Mouse (Mus musculus): Measurements from ENCODE around the gene Parvg. TPM values are rescaled to one million over a fixed set of nuclear protein-coding genes. Genes with fewer than 3 reads are reported as not detected.
"Not testable (repeated sequence)": the region's sequence is repeated elsewhere in the genome, so short reads cannot be mapped to it uniquely, and the experiment has no call there.

Parvg gene
- polyA plus RNA-seq, 1 experiment from 2014 or later: 1.4 TPM

DNA sequence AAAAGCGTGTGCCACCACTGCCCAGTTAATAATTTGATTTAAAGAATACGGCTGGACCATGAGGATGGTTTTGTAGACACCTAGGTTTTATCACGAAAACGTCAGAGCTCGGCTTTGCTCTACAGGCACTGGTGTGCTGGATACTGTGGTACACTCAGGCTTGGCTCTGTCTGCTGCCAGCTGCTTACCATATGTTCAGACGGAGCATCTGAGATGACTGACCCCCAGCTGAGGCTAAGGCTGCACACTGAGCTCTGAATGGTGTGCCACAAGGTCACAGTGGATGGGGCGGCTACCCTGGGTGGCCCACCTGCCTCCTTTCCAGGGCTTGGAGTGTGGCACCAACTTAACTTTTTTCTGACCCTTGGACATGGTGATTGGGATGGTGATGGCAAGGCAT is 38.4 kb upstream of the Parvg start:
- Histone ChIP-seq H3K9me3 (ENCODE audit: control insufficient read depth, low read length) (no peaks in the 10 kb centered on the region; the same call in 1 of the 2 replicates), H3K4me1 (ENCODE audit: control insufficient read depth, insufficient read depth, low read depth, low read length) (peaks cover 2% of the 10 kb centered on the region; the same call in 1 of the 2 replicates), H3K27me3 (replicated peaks; ENCODE audit: control insufficient read depth, insufficient read depth, low read length) (no peaks in the 10 kb centered on the region), H3K9ac (ENCODE audit: low read depth, low read length) (no peak overlapping the region), H3K4me3 (ENCODE audit: low read length) (no peak overlapping the region), H3K4me2 (ENCODE audit: low read length) (no peak overlapping the region), H3K36me3 (ENCODE audit: control insufficient read depth, insufficient read depth, low read length) (no peaks in the 10 kb centered on the region), H3K27ac (ENCODE audit: low read depth, low read length) (no peak overlapping the region)
- 65% methylated on average over 7 of the region's 7 CpGs for WGBS
- ATAC-seq: no peak

DNA sequence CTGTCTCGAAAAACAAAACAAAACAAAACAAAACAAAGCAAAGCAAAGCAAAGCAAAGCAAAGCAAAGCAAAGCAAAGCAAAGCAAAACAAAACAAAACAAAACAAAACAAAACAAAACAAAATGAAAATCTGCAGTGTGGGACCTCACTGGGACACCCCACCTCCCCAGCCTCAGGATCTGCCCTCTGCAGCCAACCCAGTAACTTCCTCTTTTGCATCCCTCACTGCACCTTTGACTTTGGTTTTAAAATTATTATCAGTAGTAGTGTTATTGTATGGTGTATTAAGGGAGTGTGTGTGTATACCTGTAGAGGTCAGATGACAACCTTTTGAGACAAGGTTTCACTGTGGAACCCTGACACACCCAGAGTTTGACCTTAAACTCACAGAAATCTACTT is 34.9 kb upstream of the Parvg start:
- WGBS: 72% methylated on average over 1 of the region's 1 CpGs
- H3K36me3 ChIP-seq (ENCODE audit: control insufficient read depth, insufficient read depth, low read length); H3K27me3 ChIP-seq (replicated peaks; ENCODE audit: control insufficient read depth, insufficient read depth, low read length); H3K4me3 ChIP-seq (ENCODE audit: low read length); H3K9me3 ChIP-seq (ENCODE audit: control insufficient read depth, low read length); H3K4me1 ChIP-seq (ENCODE audit: control insufficient read depth, insufficient read depth, low read depth, low read length); H3K9ac ChIP-seq (ENCODE audit: low read depth, low read length); H3K4me2 ChIP-seq (ENCODE audit: low read length); ATAC-seq; H3K27ac ChIP-seq (ENCODE audit: low read depth, low read length): not testable (repeated sequence)

DNA sequence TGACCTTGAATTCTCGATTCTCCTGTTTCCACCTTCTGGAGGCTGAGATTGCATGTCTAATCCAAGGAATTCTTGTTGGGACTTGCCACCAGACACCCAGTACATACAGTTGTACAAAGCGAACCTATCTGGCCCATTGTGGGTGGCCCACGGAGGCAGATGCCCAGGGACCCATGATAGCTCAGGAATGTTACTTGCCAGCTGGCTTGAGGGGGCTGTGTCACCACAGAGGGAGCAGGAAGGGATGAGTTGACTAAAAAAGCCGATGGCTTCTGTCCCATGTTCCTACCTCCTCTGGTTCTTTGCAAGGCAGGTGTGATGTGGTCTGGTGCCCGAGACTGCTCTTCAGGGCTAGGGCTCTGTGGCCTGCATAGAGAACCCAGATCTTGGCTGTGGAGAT is 32.7 kb upstream of the Parvg start:
- no peak overlapping the region for H3K4me2 ChIP-seq (ENCODE audit: low read length)
- ATAC-seq: no peak
- H3K27me3 ChIP-seq (replicated peaks; ENCODE audit: control insufficient read depth, insufficient read depth, low read length): no peaks in the 10 kb centered on the region
- H3K27ac ChIP-seq (ENCODE audit: low read depth, low read length): no peak overlapping the region
- no peak overlapping the region for H3K4me3 ChIP-seq (ENCODE audit: low read length)
- no peaks in the 10 kb centered on the region for H3K36me3 ChIP-seq (ENCODE audit: control insufficient read depth, insufficient read depth, low read length)
- no peak overlapping the region for H3K9ac ChIP-seq (ENCODE audit: low read depth, low read length)
- WGBS: 91% methylated on average over 5 of the region's 5 CpGs
- H3K9me3 ChIP-seq (ENCODE audit: control insufficient read depth, low read length): no peaks in the 10 kb centered on the region
- peaks cover 2% of the 10 kb centered on the region; the same call in 1 of the 2 replicates for H3K4me1 ChIP-seq (ENCODE audit: control insufficient read depth, insufficient read depth, low read depth, low read length)

DNA sequence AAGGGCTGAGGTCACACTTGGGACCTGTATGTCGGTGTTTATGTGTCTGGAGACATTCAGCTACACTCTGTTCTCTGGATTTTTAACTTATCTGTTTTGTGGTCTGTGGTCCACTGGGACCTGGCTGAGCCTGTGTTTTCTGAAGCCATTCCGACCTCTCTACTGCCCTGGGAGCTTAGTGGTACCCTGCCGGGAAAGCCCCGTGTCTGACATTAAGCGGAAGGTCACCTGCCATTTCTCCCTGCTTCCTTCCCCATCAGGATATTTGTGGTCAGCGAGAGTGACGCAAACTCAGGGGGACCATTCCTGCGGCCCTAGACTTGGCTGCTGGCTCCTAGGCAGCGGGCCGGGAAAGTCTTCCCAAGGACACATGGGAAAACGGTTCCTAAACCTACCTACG is 30.2 kb upstream of the Parvg start:
- no peaks in the 10 kb centered on the region for H3K27me3 ChIP-seq (replicated peaks; ENCODE audit: control insufficient read depth, insufficient read depth, low read length)
- WGBS: 78% methylated on average over 12 of the region's 12 CpGs
- no peak overlapping the region for H3K27ac ChIP-seq (ENCODE audit: low read depth, low read length)
- no peaks in the 10 kb centered on the region for H3K9me3 ChIP-seq (ENCODE audit: control insufficient read depth, low read length)
- no peak overlapping the region for H3K9ac ChIP-seq (ENCODE audit: low read depth, low read length)
- H3K36me3 ChIP-seq (ENCODE audit: control insufficient read depth, insufficient read depth, low read length): no peaks in the 10 kb centered on the region
- H3K4me2 ChIP-seq (ENCODE audit: low read length): no peak overlapping the region
- H3K4me1 ChIP-seq (ENCODE audit: control insufficient read depth, insufficient read depth, low read depth, low read length): peaks cover 4% of the 10 kb centered on the region
- H3K4me3 ChIP-seq (ENCODE audit: low read length): no peak overlapping the region
- no peak for ATAC-seq

- WGBS: 54% methylated on average over 9 of the region's 9 CpGs
These were observed 29.4 kb upstream of the Parvg start for GRCm38 (mm10) chr15:84294391-84294790.

DNA sequence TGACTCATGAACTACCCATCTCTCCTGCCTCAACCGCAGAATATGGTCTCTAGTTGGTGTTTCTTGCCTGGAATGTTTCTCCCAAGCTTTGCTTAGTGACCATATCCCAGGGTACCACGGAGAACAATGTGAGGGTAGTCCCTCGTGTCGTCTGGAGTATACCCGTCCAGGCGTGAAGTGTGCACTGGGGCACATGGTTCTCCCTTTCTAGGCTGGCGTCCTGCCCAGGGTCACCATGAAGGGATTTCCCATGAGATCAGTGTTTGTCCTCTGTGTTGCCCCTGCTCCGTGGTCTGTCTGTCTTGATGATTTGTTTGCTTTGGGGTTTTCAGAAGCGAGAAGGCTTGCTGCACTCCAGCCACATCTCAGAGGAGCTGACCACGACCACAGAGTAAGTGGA is 28.6 kb upstream of the Parvg start:
- no peak for ATAC-seq
- WGBS: 62% methylated on average over 10 of the region's 10 CpGs
- no peak overlapping the region for H3K9ac ChIP-seq (ENCODE audit: low read depth, low read length)
- no peaks in the 10 kb centered on the region for H3K9me3 ChIP-seq (ENCODE audit: control insufficient read depth, low read length)
- H3K4me1 ChIP-seq (ENCODE audit: control insufficient read depth, insufficient read depth, low read depth, low read length): peaks cover 20% of the 10 kb centered on the region
- H3K27ac ChIP-seq (ENCODE audit: low read depth, low read length): no peak overlapping the region
- no peak overlapping the region for H3K4me2 ChIP-seq (ENCODE audit: low read length)
- no peak overlapping the region for H3K4me3 ChIP-seq (ENCODE audit: low read length)
- H3K27me3 ChIP-seq (replicated peaks; ENCODE audit: control insufficient read depth, insufficient read depth, low read length): no peaks in the 10 kb centered on the region
- H3K36me3 ChIP-seq (ENCODE audit: control insufficient read depth, insufficient read depth, low read length): no peaks in the 10 kb centered on the region

More at GRCm38 (mm10) chr15:84294391-84294790, 29.4 kb upstream of the Parvg start:
- Histone ChIP-seq H3K4me2 (ENCODE audit: low read length) (no peak overlapping the region), H3K27me3 (replicated peaks; ENCODE audit: control insufficient read depth, insufficient read depth, low read length) (no peaks in the 10 kb centered on the region), H3K9me3 (ENCODE audit: control insufficient read depth, low read length) (no peaks in the 10 kb centered on the region), H3K36me3 (ENCODE audit: control insufficient read depth, insufficient read depth, low read length) (no peaks in the 10 kb centered on the region), H3K9ac (ENCODE audit: low read depth, low read length) (no peak overlapping the region), H3K4me1 (ENCODE audit: control insufficient read depth, insufficient read depth, low read depth, low read length) (peaks cover 12% of the 10 kb centered on the region), H3K4me3 (ENCODE audit: low read length) (no peak overlapping the region), H3K27ac (ENCODE audit: low read depth, low read length) (no peak overlapping the region)
- no peak for ATAC-seq

DNA sequence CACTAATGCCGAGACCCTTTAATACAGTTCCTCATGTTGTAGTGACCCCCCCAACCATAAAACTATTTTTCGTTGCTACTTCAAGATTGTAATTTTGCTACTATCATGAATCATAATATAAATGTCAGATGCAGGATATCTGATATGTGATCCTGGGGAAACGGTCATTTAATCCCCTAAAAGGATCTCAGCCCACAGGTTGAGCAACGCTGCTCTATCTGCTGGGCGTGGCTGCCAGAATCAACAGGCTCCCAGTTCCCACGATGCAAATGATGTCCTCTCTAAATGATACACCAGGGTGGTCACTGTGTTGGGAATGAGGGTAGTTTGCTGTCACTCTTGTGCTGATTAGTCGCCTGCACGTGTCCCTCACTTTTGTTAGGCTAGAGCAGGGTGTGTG is 26.4 kb upstream of the Parvg start:
- Histone ChIP-seq H3K4me2 (ENCODE audit: low read length) (no peak overlapping the region), H3K9me3 (ENCODE audit: control insufficient read depth, low read length) (no peaks in the 10 kb centered on the region), H3K4me1 (ENCODE audit: control insufficient read depth, insufficient read depth, low read depth, low read length) (peaks cover 38% of the 10 kb centered on the region), H3K4me3 (ENCODE audit: low read length) (no peak overlapping the region), H3K36me3 (ENCODE audit: control insufficient read depth, insufficient read depth, low read length) (no peaks in the 10 kb centered on the region), H3K9ac (ENCODE audit: low read depth, low read length) (no peak overlapping the region), H3K27ac (ENCODE audit: low read depth, low read length) (no peak overlapping the region), H3K27me3 (replicated peaks; ENCODE audit: control insufficient read depth, insufficient read depth, low read length) (no peaks in the 10 kb centered on the region)
- ATAC-seq: no peak
- 70% methylated on average over 8 of the region's 8 CpGs for WGBS

DNA sequence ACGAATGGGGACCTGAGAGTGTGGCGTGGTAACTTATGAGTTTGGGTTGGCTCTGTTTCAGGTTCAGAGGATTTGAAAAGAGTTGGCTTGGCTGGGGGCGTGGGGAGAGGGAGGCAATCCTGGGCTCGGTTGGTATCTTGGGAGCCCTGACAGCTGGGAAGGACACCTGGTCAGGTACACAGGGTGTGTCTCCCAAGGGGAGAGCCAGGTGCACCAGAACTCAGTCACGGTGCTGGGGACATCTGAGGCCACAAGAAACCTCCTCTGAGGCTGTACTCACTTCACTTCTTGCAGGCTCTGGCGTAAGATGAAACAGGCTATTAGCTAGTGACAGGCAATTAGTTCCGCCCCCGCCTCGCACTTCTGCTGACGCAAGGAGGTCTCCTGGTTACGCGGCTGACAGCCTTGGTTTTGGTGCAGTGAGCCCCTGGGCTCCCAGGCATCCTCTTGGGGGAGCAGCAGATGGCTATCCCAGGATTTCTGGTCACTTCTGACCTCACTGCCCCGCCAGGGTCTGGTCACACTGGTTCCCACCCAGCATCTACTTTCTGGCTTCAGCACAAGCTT is 24.9 kb upstream of the Parvg start:
- ATAC-seq: peak; percentile 41
- Histone ChIP-seq H3K4me1 (ENCODE audit: control insufficient read depth, insufficient read depth, low read depth, low read length) (peaks cover 47% of the 10 kb centered on the region), H3K9ac (ENCODE audit: low read depth, low read length) (peak overlapping the region; percentile 9), H3K27ac (ENCODE audit: low read depth, low read length) (0 out of 2 replicates have a peak overlapping the region, but pooled peaks have one; percentile 36), H3K9me3 (ENCODE audit: control insufficient read depth, low read length) (no peaks in the 10 kb centered on the region), H3K36me3 (ENCODE audit: control insufficient read depth, insufficient read depth, low read length) (no peaks in the 10 kb centered on the region), H3K4me2 (ENCODE audit: low read length) (peak overlapping the region; percentile 27), H3K4me3 (ENCODE audit: low read length) (no peak overlapping the region), H3K27me3 (replicated peaks; ENCODE audit: control insufficient read depth, insufficient read depth, low read length) (no peaks in the 10 kb centered on the region)
- 7% methylated on average over 13 of the region's 13 CpGs for WGBS

DNA sequence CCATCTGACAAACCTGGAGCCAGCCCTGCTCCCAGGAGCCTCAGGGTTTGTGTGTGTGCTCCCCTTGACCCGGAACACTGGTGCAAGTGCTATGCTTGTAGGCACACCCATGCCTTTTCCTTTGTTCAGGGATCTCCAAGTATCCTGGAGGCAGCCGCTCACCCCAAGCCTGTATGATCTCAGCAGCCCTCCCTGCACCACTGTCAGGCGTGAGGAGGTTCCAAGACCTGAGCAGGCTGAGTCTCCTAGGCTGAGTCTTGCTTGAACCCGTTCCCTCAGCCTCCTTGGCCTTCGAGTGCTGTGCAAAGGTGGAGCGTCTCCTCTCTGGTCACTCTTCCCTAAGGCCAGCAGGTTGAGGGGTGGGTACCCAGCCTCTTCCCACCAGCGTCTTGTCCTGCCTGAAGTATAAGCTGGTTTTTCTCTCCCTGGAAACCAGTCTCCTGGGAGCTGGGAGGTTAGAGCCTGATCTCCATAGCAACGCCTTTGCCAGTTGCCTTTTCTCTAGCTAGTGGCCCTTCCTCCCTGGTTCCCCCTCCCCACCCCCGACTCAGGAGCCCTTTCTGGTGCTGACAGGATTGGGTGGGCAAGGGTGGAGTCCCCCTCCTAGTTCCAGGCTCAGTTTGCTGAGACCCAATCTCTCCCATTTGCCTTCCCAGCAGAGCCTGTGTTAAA is 24.0 kb upstream of the Parvg start:
- H3K4me2 ChIP-seq (ENCODE audit: low read length): no peak overlapping the region; the same call in 1 of the 2 replicates
- peak overlapping the region; percentile 65 for H3K27ac ChIP-seq (ENCODE audit: low read depth, low read length)
- H3K4me3 ChIP-seq (ENCODE audit: low read length): no peak overlapping the region
- peak overlapping the region; percentile 42 for H3K9ac ChIP-seq (ENCODE audit: low read depth, low read length)
- no peaks in the 10 kb centered on the region for H3K36me3 ChIP-seq (ENCODE audit: control insufficient read depth, insufficient read depth, low read length)
- peak; percentile 76 for ATAC-seq
- H3K27me3 ChIP-seq (replicated peaks; ENCODE audit: control insufficient read depth, insufficient read depth, low read length): no peaks in the 10 kb centered on the region
- WGBS: 16% methylated on average over 9 of the region's 9 CpGs
- H3K4me1 ChIP-seq (ENCODE audit: control insufficient read depth, insufficient read depth, low read depth, low read length): peaks cover 47% of the 10 kb centered on the region
- H3K9me3 ChIP-seq (ENCODE audit: control insufficient read depth, low read length): no peaks in the 10 kb centered on the region

All from hindbrain, embryonic 16.5 days (tissue).